24 mouse cellular contexts compared by ENCODE assay signal in the genomic region with DNA sequence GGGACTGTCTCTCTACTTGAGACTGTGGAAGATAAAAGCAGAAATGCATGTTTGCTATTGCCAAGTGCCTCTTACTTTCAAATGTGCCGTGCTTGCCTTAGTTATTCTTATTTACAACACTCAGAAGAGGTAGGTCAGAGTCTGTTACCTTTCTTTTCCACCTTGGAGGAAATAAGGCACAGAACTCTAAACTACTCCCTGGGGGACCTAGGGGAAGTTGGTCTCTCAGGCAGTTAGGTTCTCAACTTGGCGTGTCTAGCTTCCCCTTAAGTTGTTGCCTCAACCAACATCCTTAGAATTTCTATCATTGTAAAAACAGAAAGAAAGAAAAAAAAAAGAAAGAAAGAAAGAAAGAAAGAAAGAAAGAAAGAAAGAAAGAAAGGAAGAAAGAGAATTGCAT.
"Had no signal": no experiment of that assay in that cellular context is flagged by ENCODE, and none has a peak within 500 bp of the region (broad histone marks: within the 10 kb centered on the region; RNA-seq: fewer than 3 reads in every experiment).

No protein-coding gene starts in this region.

- H3K27ac ChIP-seq: kidney, embryonic 15.5 days; limb, embryonic 10.5 days; limb, embryonic 13.5 days; liver, embryonic 12.5 days; liver, embryonic 15.5 days; lung, embryonic 15.5 days; midbrain, embryonic 10.5 days; midbrain, embryonic 15.5 days; neural tube, embryonic 12.5 days; neural tube, embryonic 15.5 days; stomach, postnatal 0 days had no signal

- DNase-seq: kidney, adult 11 months; kidney, adult 8-10 months; kidney, postnatal 10 days; kidney, postnatal 36 days; liver; lung, adult 18-20 months; lung, postnatal 10 days; lung, postnatal 36 days; right cerebral cortex, postnatal 25 days; thymus, adult 2 months; thymus, postnatal 14 days; thymus, postnatal 4 days had no signal

- H3K4me1 ChIP-seq: liver, embryonic 12.5 days; midbrain, embryonic 10.5 days; midbrain, embryonic 15.5 days; neural tube, embryonic 12.5 days; neural tube, embryonic 15.5 days had no signal

- H3K36me3 ChIP-seq: kidney, embryonic 15.5 days; limb, embryonic 10.5 days; limb, embryonic 13.5 days; liver, embryonic 12.5 days; liver, embryonic 15.5 days; lung, embryonic 15.5 days; midbrain, embryonic 10.5 days; midbrain, embryonic 15.5 days; neural tube, embryonic 12.5 days; neural tube, embryonic 15.5 days had no signal

- H3K27me3 ChIP-seq: kidney, embryonic 15.5 days; limb, embryonic 13.5 days; liver, embryonic 12.5 days; liver, embryonic 15.5 days; lung, embryonic 15.5 days; midbrain, embryonic 15.5 days; neural tube, embryonic 12.5 days; neural tube, embryonic 15.5 days had no signal

- ATAC-seq: liver, embryonic 12.5 days; midbrain, embryonic 15.5 days had no signal

- H3K9ac ChIP-seq: kidney, embryonic 15.5 days; limb, embryonic 13.5 days; liver, embryonic 12.5 days; liver, embryonic 15.5 days; lung, embryonic 15.5 days; midbrain, embryonic 15.5 days; neural tube, embryonic 12.5 days; neural tube, embryonic 15.5 days had no signal

- H3K4me2 ChIP-seq: kidney, embryonic 15.5 days; limb, embryonic 13.5 days; liver, embryonic 12.5 days; liver, embryonic 15.5 days; lung, embryonic 15.5 days; midbrain, embryonic 15.5 days; neural tube, embryonic 12.5 days; neural tube, embryonic 15.5 days had no signal

- H3K9me3 ChIP-seq: kidney, embryonic 15.5 days; limb, embryonic 10.5 days; limb, embryonic 13.5 days; liver, embryonic 12.5 days; liver, embryonic 15.5 days; lung, embryonic 15.5 days; midbrain, embryonic 10.5 days; midbrain, embryonic 15.5 days; neural tube, embryonic 12.5 days; neural tube, embryonic 15.5 days had no signal

- H3K4me3 ChIP-seq: kidney, embryonic 15.5 days; limb, embryonic 10.5 days; limb, embryonic 13.5 days; liver, embryonic 12.5 days; liver, embryonic 15.5 days; lung, embryonic 15.5 days; megakaryocyte, embryonic 14.5 days; midbrain, embryonic 10.5 days; midbrain, embryonic 15.5 days; neural tube, embryonic 12.5 days; neural tube, embryonic 15.5 days had no signal
